Mouse (Mus musculus): Measurements from ENCODE around the gene Prkag2.
"Not testable (repeated sequence)": the region's sequence is repeated elsewhere in the genome, so short reads cannot be mapped to it uniquely, and the experiment has no call there.

The Prkag2 gene

DNA sequence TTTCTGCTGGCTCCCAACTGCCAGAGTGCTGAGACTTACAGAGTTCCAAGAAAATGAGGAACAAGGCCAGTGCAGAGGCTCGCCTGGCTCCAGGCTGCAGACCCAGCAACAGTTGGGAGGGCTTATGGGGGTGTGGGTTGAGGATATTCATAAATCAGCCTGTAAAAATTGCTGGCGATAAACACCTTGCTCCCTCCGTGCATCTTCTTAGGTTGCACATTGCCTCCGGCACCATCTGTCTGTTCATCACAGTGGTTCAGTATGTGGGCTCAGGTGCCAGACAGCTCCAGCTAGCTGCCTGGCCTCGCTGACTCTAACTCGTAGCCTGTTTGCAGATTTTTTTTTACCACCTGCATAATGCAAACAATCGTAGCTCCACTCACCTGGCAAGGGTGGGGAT, 13.4 kb downstream of the Prkag2 start:
- DNase-seq (ENCODE audit: low spot score in 2 of 2): peak; percentile 70 to 78

DNA sequence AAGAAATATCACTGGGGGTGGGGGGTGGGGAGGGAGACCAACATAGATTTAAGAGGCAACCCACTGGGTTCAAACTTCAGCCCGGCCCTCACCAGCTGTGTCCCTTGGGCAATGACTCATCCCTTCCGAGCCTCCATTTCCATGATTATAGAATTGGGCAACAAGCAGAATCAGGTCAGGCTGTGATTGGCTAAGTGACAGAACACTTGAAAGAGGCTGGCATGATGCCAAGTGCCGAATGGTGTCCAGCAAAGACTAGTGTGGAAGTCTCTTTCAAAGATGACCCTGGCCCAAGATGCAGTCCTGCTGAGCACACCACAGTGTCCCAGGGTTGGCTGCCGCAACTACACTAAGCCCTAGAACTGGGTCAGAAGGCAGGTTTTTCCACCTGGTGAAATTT, 14.2 kb downstream of the Prkag2 start:
- DNase-seq (ENCODE audit: low spot score in 2 of 2): peak; percentile 70 to 75

GRCm38 (mm10) chr5:25085170-25085569, 15.3 kb downstream of the Prkag2 start:
- DNase-seq (ENCODE audit: low spot score in 2 of 2): peak; percentile 83 to 90

DNA sequence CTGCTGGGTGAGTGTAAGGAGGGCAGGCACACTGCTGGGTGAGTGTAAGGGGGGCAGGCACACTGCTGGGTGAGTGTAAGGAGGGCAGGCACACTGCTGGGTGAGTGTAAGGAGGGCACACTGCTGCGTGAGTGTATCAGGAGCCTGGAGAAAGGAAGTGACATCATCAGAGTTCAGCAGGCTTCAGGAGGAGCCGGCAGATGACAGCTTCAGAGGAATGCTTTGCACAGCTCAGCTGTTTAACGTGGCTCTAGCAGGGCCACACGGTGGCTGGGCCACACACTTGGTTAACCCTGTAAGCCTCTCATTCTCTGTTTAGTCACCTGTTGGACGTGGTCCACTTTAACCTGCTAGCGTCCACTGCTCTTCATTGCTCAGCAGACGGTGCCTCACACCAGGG, 16.6 kb downstream of the Prkag2 start:
- no peak for DNase-seq (ENCODE audit: low spot score in 2 of 2)

DNA sequence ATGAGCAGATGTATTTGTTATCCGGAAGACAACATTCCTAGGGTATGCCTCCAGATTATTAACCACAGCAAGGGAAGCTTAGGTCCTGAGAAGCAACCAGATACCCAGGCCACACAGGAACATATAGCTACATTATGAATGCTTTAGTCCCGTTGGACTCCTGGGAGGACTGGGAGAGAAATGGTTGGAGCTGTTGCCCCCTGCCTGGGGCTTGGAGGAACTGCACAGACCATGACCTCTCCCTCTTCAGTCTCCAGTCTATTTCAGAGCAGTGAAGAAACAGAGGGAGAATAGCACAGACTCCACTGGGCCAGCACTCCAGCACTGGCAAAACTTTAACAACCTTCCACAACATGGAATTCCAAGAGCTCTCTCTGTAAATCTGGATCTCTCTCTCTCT, 17.9 kb downstream of the Prkag2 start:
- no peak for DNase-seq (ENCODE audit: low spot score in 2 of 2)

GRCm38 (mm10) chr5:25081545-25081944, 18.9 kb downstream of the Prkag2 start:
- peak; percentile 80 to 83 for DNase-seq (ENCODE audit: low spot score in 2 of 2)

GRCm38 (mm10) chr5:25080994-25081393, 19.4 kb downstream of the Prkag2 start:
- DNase-seq (ENCODE audit: low spot score in 2 of 2): no peak

GRCm38 (mm10) chr5:25080438-25080945, 19.9 kb downstream of the Prkag2 start:
- peak; percentile 75 to 89 for DNase-seq (ENCODE audit: low spot score in 2 of 2)

GRCm38 (mm10) chr5:25079766-25080265, 20.6 kb downstream of the Prkag2 start:
- DNase-seq (ENCODE audit: low spot score in 2 of 2): no peak

DNA sequence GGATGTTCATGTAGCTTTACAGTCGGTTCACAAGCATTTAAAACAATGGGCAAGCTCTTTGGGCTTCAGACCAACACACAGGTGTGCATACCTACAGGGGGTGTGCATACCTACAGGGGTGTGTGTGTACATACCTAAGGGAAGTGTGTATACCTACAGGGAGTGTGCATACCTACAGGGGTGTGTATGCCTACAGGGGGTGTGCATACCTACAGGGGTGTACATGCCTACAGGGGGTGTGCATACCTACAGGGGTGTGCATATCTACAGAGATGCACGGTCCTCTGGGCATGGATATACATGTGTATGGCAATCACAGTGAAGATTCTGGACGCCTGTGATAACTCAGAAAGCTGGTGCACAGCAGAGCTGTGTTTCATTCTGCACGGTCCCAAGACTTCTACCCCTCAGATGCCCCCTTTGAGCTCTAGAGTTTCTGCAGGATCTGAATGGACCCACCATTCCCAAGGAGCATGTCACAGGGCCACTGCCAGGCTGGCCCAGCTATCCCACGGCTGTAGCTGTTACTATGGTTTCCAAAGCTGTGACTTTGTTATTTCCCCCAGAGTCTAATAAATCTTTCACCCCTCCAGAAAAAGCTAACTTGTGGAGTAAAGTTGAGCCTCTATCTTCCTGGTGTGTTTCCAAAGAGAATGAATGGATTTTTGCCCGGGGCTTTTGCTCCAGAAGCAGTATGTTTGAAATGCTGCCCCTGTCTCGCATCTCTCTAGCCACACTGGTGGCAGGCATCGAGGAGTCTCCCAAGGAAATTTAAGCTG, 22.4 kb downstream of the Prkag2 start:
- no peak for DNase-seq (ENCODE audit: low spot score in 2 of 2)

- DNase-seq (ENCODE audit: low spot score in 2 of 2): not testable (repeated sequence)
Measured at GRCm38 (mm10) chr5:25077258-25077657, 23.2 kb downstream of the Prkag2 start.

- no peak for DNase-seq (ENCODE audit: low spot score in 2 of 2)
Measured at GRCm38 (mm10) chr5:25075623-25076022, 24.8 kb downstream of the Prkag2 start.

GRCm38 (mm10) chr5:25069815-25070214, 30.6 kb downstream of the Prkag2 start:
- DNase-seq (ENCODE audit: low spot score in 2 of 2): no peak

- DNase-seq (ENCODE audit: low spot score in 2 of 2): peak in 1 of 2 experiments; percentile 39
Measured at GRCm38 (mm10) chr5:25067122-25067521, 33.3 kb downstream of the Prkag2 start.

DNA sequence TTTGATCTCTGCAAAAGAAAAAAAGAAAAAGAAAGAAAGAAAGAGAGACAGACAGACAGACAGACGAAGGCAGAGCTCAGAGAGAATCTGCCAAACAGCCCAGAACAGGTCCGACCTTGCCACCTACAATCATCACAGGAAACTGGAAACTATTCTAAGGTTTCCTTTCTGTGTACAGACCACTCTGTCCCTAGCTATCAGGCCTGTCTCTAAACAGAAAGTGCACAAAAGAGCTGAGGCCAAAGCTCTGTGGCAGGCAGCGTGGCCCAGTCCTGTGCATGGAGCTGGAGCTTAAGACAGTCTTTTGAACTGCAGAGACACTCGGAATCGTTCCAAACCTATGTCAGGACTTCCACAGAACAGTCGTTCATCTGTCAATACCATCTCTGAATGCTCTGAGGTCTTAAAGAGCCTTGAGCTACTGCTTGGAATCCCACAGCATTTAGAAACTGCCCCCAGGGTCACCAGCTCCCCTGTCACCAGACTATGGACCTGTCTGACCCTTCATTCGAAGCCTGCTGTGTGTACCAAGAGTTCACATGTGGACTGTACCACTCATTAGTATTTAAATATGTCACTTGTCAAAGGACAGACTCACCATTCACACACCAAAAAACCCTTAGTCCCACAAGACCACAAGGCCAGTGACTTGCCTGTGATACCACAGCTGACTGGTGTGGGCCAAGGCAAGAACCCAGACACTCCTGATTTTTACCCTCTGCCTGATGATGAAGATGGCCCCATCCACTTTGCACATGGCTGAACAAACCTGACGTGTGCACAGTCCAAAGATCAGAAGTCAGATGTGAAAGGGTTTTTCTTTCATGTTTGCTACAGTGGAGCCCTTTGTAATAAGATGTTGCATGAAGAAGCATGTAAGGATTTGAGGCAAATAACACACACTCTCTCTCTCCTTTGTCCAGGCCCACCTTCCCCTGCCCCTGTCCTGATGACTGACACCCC, 35.9 kb downstream of the Prkag2 start:
- no peak for DNase-seq (ENCODE audit: low spot score in 2 of 2)

- no peak for DNase-seq (ENCODE audit: low spot score in 2 of 2)
Measured at GRCm38 (mm10) chr5:25062506-25063132, 37.8 kb downstream of the Prkag2 start.

- peak; percentile 51 to 69 for DNase-seq (ENCODE audit: low spot score in 2 of 2)
Measured at GRCm38 (mm10) chr5:25058853-25059741, 41.3 kb downstream of the Prkag2 start.

GRCm38 (mm10) chr5:25058417-25058816, 42.0 kb downstream of the Prkag2 start:
- DNase-seq (ENCODE audit: low spot score in 2 of 2): no peak

- peak in 1 of 2 experiments; percentile 48 for DNase-seq (ENCODE audit: low spot score in 2 of 2)
Measured at GRCm38 (mm10) chr5:25055288-25055687, 45.2 kb downstream of the Prkag2 start.

- DNase-seq (ENCODE audit: low spot score in 2 of 2): peak; percentile 65 to 72
Measured at GRCm38 (mm10) chr5:25053971-25054658, 46.3 kb downstream of the Prkag2 start.
